Mouse (Mus musculus): ENCODE measurements around the gene Saysd1. TPM values are rescaled to one million over a fixed set of nuclear protein-coding genes. Genes with fewer than 3 reads are reported as not detected.
A peak's percentile ranks its signal among the peaks of the same experiment; 100 is the strongest.

Gene Saysd1
- total RNA-seq (2021), result 1 to 10 TPM; 2.0 to 3.0 TPM
- long read RNA-seq, experiment 1, transcript Saysd1-201 (2 exons, 2,315 nt), result major isoform, 26 of 26 reads
- long read RNA-seq, experiment 1, partial matches to known transcripts, result 0 of 26 reads
- long read RNA-seq, experiment 1, other reads (novel, unspliced or antisense), result 0 of 26 reads
- long read RNA-seq, experiment 2, transcript Saysd1-201 (2 exons, 2,315 nt), result major isoform, 12 of 13 reads
- long read RNA-seq, experiment 2, partial matches to known transcripts, result 0 of 13 reads
- long read RNA-seq, experiment 2, other reads (novel, unspliced or antisense), result 1 of 13 reads

GRCm38 (mm10) chr14:20138484-20139355, at the start of gene Saysd1:
Gene Saysd1, minus strand, starts transcription at chr14:20138534.
- DNase-seq, result no peak

DNA sequence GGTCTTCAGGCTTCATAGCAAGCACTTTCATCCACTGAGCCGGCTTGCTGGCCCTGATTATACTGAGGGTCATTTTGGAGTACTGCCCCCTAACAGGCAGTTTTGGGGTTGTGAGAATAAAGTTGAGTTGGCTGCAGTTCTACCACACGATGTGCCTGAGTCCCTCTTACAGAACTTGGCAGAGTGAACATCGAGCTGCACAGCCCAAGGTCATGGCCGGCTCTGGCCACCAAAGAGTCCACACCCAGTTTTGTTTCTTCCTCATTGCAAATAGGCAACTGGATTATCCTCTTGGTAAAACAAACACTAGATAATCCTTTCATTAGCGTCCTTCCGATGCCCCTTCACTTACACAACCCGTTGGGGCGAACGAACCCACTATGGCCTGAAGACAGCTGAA, 47.1 kb upstream of the Saysd1 start:
- no peak for DNase-seq

- no peak for DNase-seq
Observed at GRCm38 (mm10) chr14:20183701-20184100, 45.4 kb upstream of the Saysd1 start.

DNA sequence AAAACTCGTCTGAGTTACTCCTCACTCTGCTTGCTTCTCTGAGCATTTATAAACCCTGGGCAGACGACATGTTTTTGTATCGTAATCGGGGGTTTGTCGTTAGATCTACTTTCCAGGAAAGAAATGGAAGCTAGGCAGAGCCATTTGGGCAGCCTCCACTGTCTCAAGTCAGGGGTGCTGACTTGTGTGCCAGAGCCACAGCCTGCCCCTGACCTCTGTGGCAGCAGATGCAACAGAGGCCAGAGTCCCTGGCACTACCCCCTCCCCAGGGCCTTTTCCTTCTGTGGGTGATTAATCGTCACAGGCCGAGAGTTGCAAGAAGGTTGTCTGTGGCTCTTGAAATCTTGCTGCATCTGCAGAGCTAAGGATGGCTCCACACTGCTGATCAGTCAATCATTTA, 44.3 kb upstream of the Saysd1 start:
- no peak for DNase-seq

DNA sequence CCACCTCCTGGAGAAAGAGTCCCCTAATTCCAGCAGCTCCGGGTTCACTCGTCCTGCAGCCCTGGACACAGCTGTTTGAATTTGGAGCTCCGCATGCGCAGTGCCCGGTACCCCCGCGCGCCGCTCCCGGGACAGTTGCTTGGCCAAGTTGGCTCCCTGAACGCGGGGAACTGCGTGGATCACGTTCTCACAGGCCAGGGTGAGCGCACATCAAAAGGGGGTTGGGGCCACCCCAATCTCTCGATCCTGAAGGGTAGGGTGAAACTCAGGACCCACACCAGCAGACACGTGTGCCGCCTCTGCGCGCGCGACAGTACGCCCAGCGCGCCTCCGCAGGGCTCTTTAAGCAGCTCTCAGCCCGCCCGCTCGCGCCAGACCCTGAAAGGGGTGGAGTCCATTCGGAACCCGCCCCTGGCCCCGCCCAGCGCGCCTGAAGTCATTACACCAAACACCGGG, 43.2 kb upstream of the Saysd1 start, which contains the start of gene Kcnk5:
Gene Kcnk5, minus strand, starts transcription at position 344 of the 456 bp plus-strand sequence.
- peak; percentile 82 for DNase-seq

GRCm38 (mm10) chr14:20180751-20181162, 42.4 kb upstream of the Saysd1 start:
- DNase-seq, result no peak

- no peak for DNase-seq
Observed at GRCm38 (mm10) chr14:20180304-20180703, 42.0 kb upstream of the Saysd1 start.

- DNase-seq, result no peak
Observed at GRCm38 (mm10) chr14:20179731-20180280, 41.5 kb upstream of the Saysd1 start.

DNA sequence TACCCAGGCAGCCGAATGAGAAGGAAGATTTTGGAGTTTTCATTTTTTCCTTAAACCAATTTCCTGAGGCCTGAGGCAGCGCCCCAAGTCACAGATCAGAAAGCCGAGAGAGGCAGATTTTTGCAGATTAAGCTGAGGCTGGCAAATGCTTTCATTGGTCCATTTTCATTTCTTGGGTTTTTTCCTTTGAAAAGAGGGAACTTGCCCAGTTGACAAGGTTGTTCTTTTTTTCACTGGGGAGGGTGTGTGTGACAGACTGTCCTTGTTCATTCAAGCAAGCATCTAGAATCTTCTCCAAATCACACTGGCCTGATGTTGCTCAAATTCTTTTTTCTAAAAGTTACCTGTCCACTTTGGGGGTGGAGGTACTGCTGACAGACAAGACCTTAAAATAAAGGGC, 40.7 kb upstream of the Saysd1 start:
- DNase-seq, result no peak

DNA sequence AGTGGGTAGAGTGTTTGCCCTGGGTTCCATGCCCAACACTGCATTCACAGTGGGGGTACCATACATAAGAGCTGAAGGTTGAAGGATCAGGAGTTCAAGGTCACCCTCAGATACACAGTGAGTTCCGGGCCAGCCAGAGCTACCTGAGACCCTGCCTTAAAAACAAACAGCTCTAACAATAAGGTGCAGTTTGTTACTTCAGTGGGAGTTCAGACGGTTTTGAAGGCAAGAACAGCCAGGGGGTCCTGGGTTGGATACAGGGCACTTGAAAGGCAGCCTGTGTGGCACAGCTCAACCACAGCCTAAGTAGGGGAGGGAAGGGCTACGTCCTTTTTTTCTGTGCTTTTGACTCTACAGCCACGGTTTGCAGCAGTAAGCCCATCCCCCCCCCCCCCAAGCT, 40.3 kb upstream of the Saysd1 start:
- no peak for DNase-seq

- DNase-seq, result no peak
Observed at GRCm38 (mm10) chr14:20177494-20178123, 39.3 kb upstream of the Saysd1 start.

DNA sequence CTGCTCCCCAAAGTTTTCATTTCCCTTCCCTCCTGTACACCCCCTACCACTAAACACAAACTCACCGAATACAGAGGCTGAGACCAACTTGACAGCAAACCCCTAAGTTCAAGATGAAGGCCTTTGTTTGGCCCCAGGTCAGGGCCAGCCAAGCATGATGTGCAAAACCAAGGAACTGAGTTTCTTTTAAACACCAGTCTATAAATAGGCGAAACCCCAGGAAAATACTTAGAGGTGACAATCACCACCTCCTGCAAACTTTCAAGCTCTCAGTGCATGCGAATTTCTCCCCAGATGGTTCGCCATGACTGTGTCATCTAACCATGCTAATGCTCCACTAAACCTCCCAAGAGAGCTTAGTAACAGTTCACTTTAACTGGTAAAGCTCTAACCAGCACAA, 37.4 kb upstream of the Saysd1 start:
- no peak for DNase-seq

- DNase-seq, result no peak
Observed at GRCm38 (mm10) chr14:20175114-20175513, 36.8 kb upstream of the Saysd1 start.

GRCm38 (mm10) chr14:20174696-20175095, 36.4 kb upstream of the Saysd1 start:
- no peak for DNase-seq

- no peak for DNase-seq
Observed at GRCm38 (mm10) chr14:20173873-20174490, 35.6 kb upstream of the Saysd1 start.

DNA sequence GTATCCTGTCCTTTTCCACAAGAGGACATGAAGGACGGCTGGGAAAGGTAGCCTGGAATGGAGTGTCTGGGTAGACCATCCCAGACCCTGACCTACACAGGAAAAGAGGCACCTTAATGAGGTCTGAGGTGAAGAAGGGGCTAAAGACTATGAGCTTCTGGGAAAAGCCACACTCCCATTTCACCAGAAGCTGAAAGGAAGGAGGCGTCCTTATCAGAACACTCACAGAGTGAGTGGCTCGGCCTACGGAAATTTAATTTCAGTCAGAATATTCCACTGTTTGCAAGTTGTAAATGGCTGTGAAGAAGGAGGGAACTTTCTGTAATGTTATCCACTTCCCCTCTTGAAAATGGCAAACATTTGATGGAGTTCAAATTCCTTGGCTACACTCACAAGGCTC, 34.6 kb upstream of the Saysd1 start:
- DNase-seq, result no peak

- DNase-seq, result no peak
Observed at GRCm38 (mm10) chr14:20172509-20172908, 34.2 kb upstream of the Saysd1 start.

GRCm38 (mm10) chr14:20171840-20172239, 33.5 kb upstream of the Saysd1 start:
- no peak for DNase-seq

DNA sequence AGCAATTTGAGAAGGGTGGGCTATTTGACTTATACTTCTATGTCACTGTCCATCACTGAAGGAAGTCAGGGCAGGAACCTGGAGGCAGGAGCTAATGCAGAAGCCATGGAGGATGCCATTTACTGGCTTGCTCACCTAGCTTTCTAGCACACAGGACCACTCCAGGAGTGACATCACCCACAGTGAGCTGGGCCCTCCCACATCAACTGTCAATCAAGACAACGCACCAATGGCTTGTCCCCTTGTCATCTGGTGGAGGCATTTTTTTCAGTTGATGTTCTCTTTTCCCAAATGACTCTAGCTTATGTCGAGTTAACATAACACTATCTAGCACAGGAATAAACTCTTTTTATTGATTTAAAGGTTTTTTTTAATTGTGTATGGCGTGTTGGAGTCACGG, 30.9 kb upstream of the Saysd1 start:
- DNase-seq, result no peak

DNA sequence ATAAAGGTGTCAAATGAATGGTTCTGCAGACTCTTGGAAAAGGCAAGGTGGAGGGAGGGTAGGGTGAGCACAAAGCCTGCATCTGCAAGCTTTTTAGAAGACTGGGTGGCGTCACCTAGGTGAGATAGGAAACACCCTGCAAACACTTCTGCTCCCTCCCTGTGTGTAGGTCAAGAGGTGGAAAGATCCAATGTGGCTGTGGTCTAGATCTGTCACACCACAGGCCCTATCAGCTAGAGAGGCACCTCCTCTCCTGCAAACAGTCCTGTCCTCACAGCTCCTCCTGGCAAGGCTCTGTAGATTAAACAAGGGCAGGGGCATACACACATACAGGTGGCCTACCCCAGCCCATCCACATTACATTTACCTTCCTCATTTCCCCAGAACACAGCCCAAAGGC, 30.1 kb upstream of the Saysd1 start:
- DNase-seq, result no peak

- DNase-seq, result no peak
Observed at GRCm38 (mm10) chr14:20168054-20168453, 29.7 kb upstream of the Saysd1 start.

GRCm38 (mm10) chr14:20165413-20165812, 27.1 kb upstream of the Saysd1 start:
- DNase-seq, result no peak

Measured in gastrocnemius, postnatal 25 days (tissue).